Mouse (Mus musculus): ENCODE results near the gene Gaa. TPM values are rescaled to one million over a fixed set of nuclear protein-coding genes. Genes with fewer than 3 reads are reported as not detected.
"Not testable (repeated sequence)": the region's sequence is repeated elsewhere in the genome, so short reads cannot be mapped to it uniquely, and the experiment has no call there.

Gaa gene
- polyA plus RNA-seq, 1 experiment: not detected

DNA sequence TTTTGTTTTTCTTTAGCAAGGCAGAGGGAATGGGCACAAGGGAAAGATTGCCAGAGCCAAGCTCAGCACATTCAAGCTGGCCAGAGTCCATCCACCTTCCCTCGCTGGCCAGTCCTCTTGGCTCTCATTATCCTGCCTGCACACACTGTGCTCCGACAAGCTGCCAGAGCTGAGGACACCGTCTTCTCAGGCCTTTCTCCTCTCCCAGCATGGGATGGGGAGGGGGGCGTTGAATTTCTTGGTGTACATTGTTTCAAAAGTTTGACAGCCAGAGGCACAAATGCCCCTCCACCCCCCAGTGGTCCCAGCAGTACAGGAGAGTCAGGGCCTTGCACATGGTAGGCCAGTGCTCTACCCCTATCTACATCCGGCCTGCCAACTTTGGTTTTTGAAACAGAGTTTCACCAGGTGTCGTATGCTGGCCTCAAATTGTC lies 429 bp upstream of the Gaa start:
- H3K4me3 ChIP-seq (ENCODE audit: insufficient read depth, low read depth, low read length): no peak overlapping the region
- WGBS: 35% methylated on average over 6 of the region's 6 CpGs
- TF ChIP-seq CTCF (IDR thresholded peaks at IDR 0.05; ENCODE audit: insufficient read depth, low read depth, low read length) (no peak), POLR2A (IDR thresholded peaks at IDR 0.05; ENCODE audit: insufficient read depth, low read depth, low read length) (no peak)
- H3K4me1 ChIP-seq (ENCODE audit: control insufficient read depth, insufficient read depth, low read length): peaks cover 39% of the 10 kb centered on the region
- H3K27ac ChIP-seq (ENCODE audit: insufficient read depth, low read depth, low read length): no peak overlapping the region

DNA sequence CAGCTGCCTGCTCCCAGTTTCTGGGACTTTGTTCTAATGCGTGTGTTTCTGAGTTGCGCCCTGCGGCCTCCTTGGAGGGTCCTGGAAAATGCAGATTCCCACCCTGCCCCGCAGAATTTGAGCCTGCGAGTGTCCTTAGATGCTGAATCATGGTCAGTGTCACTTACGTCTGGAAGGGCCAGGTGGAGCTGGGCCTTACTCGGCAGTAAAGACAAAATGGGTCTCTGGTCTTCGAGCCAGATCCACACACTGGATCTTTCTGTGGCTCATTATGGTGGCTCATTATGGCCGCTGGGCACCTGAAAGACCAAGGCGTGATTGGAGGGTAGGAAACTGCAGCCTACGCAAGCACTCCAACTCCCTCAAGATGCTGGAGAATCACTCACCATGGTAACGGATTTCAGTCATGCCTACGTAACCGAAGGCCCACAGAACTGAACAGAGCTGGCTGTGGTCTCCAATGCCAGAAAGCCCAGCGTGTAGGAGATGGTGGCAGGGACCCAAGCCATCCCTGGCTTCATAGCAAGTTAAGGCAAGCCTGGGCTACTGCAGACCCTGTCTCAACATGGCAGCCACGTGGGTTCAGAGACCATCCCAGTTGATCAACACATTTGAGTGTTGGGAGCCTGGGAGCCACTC lies 989 bp downstream of the Gaa start:
- WGBS: 47% methylated on average over 16 of the region's 16 CpGs
- peak overlapping the region; percentile 88 for H3K27ac ChIP-seq (ENCODE audit: insufficient read depth, low read depth, low read length)

DNA sequence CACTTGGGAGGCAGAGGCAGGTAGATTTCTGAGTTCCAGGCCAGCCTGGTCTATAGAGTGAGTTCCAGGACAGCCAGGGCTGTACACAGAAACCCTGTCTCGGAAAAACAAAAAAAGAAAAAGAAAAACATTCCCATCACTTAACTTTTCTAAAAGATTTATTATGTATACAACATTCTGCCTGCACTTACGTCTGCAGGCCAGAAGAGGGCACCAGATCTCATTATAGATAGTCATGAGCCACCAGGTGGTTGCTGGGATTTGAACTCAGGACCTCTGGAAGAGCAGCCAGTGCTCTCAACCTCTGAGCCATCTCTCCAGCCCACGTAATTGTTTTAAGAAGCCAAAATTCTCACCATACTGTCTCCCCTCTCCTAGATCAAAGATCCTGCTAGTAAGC lies 4.8 kb downstream of the Gaa start:
- WGBS: 81% methylated on average over 3 of the region's 3 CpGs
- 0 out of 2 replicates have a peak, but pooled peaks have one; percentile 33 for TF ChIP-seq CTCF (IDR thresholded peaks at IDR 0.05; ENCODE audit: insufficient read depth, low read depth, low read length)
- H3K4me1 ChIP-seq (ENCODE audit: control insufficient read depth, insufficient read depth, low read length): peaks cover 35% of the 10 kb centered on the region
- not testable (repeated sequence) for H3K27ac ChIP-seq (ENCODE audit: insufficient read depth, low read depth, low read length); H3K4me3 ChIP-seq (ENCODE audit: insufficient read depth, low read depth, low read length)

More for the DNA sequence above, 989 bp downstream of the Gaa start:
- Histone ChIP-seq H3K4me1 (ENCODE audit: control insufficient read depth, insufficient read depth, low read length) (peaks cover 39% of the 10 kb centered on the region), H3K4me3 (ENCODE audit: insufficient read depth, low read depth, low read length) (peak overlapping the region; percentile 97)
- TF ChIP-seq POLR2A (IDR thresholded peaks at IDR 0.05; ENCODE audit: insufficient read depth, low read depth, low read length) (no peak), CTCF (IDR thresholded peaks at IDR 0.05; ENCODE audit: insufficient read depth, low read depth, low read length) (no peak)

DNA sequence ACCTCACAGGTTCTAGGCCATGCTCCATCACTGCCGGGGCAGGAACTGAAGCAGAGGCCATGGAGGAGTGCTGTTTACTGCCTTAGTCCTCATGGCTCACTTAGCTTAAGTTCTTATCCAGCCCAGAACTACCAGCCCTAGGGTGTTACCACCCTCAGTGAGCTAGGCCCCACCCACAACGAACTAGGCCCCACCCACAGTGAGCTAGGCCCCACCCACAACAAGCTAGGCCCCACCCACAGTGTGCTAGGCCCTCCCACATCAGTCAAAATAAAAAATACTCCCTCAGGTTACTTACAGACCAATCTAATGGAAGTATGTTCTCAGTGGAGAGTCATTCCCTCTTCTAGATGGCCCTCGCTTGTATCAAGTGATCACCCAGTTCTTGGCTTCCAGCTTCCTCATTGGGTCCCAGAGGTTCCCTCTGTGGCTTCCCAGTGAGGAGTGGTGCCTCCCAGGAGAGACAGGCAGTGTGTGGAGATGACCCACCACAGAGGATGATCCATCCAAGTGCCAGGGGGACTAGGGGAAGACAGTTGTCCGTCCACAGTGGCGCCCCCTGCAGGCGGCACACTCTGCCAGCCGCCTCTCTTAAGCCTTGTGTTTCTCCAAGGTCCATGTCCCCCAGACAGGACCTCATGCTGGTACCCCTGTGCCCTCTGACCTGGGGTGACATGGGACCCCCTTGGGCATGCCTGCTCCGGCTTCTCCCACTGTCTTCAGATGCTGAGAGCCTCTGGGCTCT lies 5.7 kb downstream of the Gaa start:
- no peak overlapping the region for H3K27ac ChIP-seq (ENCODE audit: insufficient read depth, low read depth, low read length)
- 84% methylated on average over 8 of the region's 8 CpGs for WGBS
- H3K4me3 ChIP-seq (ENCODE audit: insufficient read depth, low read depth, low read length): no peak overlapping the region
- TF ChIP-seq POLR2A (IDR thresholded peaks at IDR 0.05; ENCODE audit: insufficient read depth, low read depth, low read length) (no peak), CTCF (IDR thresholded peaks at IDR 0.05; ENCODE audit: insufficient read depth, low read depth, low read length) (no peak)
- peaks cover 27% of the 10 kb centered on the region for H3K4me1 ChIP-seq (ENCODE audit: control insufficient read depth, insufficient read depth, low read length)

DNA sequence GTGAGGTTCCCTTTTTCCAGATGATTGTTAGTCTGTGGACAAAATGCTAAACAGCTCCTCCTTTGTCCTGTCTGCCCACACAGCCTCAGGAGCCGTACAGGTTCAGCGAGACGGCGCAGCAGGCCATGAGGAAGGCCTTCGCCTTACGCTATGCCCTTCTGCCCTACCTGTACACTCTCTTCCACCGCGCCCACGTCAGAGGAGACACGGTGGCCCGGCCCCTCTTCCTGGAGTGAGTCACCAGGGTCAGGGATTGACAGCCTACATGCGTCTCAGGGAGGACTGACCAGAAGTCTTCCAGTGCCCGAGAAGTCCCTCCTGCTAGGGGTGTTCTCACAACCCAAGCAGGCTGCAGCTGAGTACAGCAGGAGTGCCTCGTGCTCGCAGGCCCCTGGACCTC lies 13.3 kb downstream of the Gaa start:
- Histone ChIP-seq H3K4me1 (ENCODE audit: control insufficient read depth, insufficient read depth, low read length) (no peaks in the 10 kb centered on the region; the same call in 1 of the 2 replicates), H3K27ac (ENCODE audit: insufficient read depth, low read depth, low read length) (no peak overlapping the region), H3K4me3 (ENCODE audit: insufficient read depth, low read depth, low read length) (no peak overlapping the region)
- WGBS: 82% methylated on average over 15 of the region's 15 CpGs
- no peak for TF ChIP-seq CTCF (IDR thresholded peaks at IDR 0.05; ENCODE audit: insufficient read depth, low read depth, low read length)
- no peak for TF ChIP-seq POLR2A (IDR thresholded peaks at IDR 0.05; ENCODE audit: insufficient read depth, low read depth, low read length)

DNA sequence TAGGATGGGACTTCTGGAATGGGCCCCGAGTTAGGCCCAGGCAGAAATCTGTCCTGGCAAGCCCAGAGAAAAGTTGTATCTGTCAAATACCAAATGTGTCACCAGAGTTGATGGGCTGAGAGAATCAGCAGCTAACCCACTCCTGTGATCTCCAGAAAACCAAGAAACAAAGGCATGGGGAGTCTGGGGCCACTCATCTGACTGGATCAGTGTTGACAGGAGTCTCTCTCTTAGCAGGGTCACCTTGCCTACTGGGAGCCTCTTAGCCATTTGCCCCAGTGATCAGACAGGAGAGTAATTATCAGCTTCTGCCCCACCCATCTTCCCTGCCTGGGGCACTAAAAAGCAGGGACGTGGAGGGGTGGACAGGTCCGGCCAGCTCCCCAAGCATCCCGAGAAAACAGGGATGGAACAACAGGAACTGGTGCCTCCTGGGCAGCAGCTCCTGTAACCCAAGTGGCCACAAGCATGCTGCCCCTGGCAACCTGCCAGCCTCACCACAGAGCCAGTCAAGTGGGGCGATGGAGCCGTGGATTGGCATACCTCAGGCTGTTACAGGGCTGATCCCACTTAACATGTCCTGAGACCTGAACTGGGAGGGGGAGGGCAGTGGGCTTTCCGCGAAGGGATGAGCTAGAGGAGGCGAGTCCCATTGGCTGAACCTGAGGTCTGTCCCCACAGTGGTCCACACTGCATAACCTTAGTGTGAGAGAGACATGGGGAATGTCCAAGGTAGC lies 18.3 kb downstream of the Gaa start:
- Histone ChIP-seq H3K27ac (ENCODE audit: insufficient read depth, low read depth, low read length) (no peak overlapping the region), H3K4me1 (ENCODE audit: control insufficient read depth, insufficient read depth, low read length) (no peaks in the 10 kb centered on the region; the same call in 1 of the 2 replicates), H3K4me3 (ENCODE audit: insufficient read depth, low read depth, low read length) (no peak overlapping the region)
- WGBS: 59% methylated on average over 9 of the region's 9 CpGs
- TF ChIP-seq POLR2A (IDR thresholded peaks at IDR 0.05; ENCODE audit: insufficient read depth, low read depth, low read length) (no peak), CTCF (IDR thresholded peaks at IDR 0.05; ENCODE audit: insufficient read depth, low read depth, low read length) (no peak)

DNA sequence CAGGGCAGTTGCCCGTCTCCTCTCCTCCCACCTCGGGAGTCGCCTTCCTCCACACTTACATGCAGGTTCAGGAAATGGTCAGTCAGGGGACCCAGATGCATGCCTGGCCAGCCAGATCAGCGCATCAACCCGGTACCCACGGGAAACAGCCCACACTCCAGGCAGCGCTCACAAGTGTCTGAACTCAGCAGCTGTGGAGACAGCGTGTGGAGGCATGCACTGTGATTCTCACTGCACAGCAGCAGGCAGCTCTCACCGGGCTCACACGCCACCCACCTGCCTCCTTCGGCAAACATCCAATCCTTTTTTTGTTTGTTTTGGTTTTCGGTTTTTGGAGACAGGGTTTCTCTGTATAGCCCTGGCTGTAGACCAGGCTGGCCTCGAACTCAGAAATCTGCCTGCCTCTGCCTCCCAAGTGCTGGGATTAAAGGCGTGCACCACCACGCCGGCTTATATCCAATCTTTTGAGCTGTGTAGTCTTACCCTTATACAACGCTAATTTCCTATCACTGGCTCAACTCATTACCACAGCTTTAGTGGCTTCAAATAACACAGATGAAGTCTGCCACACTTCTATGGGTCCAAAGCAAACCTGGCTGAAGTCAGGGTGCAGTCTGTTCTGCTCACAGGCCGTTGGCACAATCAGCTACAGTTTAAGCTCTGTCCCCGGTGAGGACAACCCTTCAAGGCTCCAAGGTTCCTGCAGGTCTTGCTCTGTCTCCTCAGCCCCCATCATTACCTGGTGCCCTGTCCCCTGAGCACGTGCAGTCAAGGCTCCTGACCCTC lies 19.7 kb downstream of the Gaa start:
- H3K27ac ChIP-seq (ENCODE audit: insufficient read depth, low read depth, low read length): no peak overlapping the region
- H3K4me3 ChIP-seq (ENCODE audit: insufficient read depth, low read depth, low read length): no peak overlapping the region
- 69% methylated on average over 20 of the region's 20 CpGs for WGBS
- H3K4me1 ChIP-seq (ENCODE audit: control insufficient read depth, insufficient read depth, low read length): no peaks in the 10 kb centered on the region; the same call in 1 of the 2 replicates
- no peak for TF ChIP-seq POLR2A (IDR thresholded peaks at IDR 0.05; ENCODE audit: insufficient read depth, low read depth, low read length)
- no peak for TF ChIP-seq CTCF (IDR thresholded peaks at IDR 0.05; ENCODE audit: insufficient read depth, low read depth, low read length)

DNA sequence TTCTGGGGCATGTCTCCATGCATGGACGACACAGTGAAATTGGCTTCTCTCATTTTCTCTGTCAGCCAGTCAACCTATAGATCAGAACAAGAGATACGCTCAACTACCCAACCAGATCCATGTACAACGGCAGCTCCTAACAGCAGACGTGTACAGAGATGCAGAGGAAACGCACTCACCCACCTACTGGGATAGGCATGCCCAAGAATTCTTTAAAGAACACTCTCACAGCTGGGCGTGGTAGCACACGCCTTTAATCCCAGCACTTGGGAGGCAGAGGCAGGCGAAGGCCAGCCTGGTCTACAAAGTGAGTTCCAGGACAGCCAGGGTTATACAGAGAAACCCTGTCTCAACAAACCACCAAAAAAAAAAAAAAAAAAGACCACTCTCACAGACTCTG lies 25.2 kb downstream of the Gaa start:
- not testable (repeated sequence) for H3K4me1 ChIP-seq (ENCODE audit: control insufficient read depth, insufficient read depth, low read length); H3K27ac ChIP-seq (ENCODE audit: insufficient read depth, low read depth, low read length); H3K4me3 ChIP-seq (ENCODE audit: insufficient read depth, low read depth, low read length)
- WGBS: 93% methylated on average over 8 of the region's 8 CpGs

Measured in olfactory bulb, adult 2 months (tissue).